13 mouse cellular contexts compared by ENCODE assay signal in the genomic region with DNA sequence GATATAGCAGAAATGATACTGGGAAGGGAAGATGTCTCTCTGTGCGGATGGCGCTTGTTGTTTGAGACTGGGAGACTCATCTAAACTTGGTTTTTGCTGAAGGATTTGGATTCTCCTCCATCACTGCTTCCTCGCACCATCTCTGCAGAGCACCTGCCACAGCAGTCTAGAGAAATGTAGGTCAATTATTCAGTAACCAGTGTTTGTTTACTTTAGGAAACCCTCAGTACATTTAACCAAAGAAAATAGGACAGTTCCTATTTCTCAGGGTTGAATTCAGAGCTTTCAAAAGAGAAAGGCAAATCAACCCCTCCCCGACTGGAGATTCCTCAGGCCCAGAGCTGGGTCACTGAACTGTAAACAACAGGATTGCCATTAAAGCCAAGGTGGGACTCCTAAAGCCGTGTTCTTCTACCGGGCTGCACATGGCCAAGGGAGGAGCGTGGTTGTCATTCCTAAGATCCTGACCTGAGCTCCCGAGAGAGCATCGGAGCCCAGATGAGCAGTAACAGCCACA.
"Had no signal": no experiment of that assay in that cellular context is flagged by ENCODE, and none has a peak within 500 bp of the region (broad histone marks: within the 10 kb centered on the region; RNA-seq: fewer than 3 reads in every experiment).

No protein-coding gene starts in this region.

- H3K36me3 ChIP-seq: limb, embryonic 15.5 days; midbrain, embryonic 15.5 days; neural tube, embryonic 12.5 days had no signal

- H3K9me3 ChIP-seq: limb, embryonic 15.5 days; midbrain, embryonic 15.5 days; neural tube, embryonic 12.5 days had no signal

- H3K4me3 ChIP-seq: limb, embryonic 15.5 days; megakaryocyte, embryonic 14.5 days; midbrain, embryonic 15.5 days; neural tube, embryonic 12.5 days had no signal

- ATAC-seq: inflammation-experienced regulatory T-cells, adult 6 months; intestine, postnatal 0 days; lung, postnatal 0 days; midbrain, embryonic 15.5 days had no signal

- H3K27ac ChIP-seq: limb, embryonic 15.5 days; macrophage; midbrain, embryonic 15.5 days; neural tube, embryonic 12.5 days had no signal

- H3K9ac ChIP-seq: limb, embryonic 15.5 days; midbrain, embryonic 15.5 days; neural tube, embryonic 12.5 days had no signal

- H3K4me1 ChIP-seq: limb, embryonic 15.5 days; megakaryocyte, embryonic 14.5 days; midbrain, embryonic 15.5 days; neural tube, embryonic 12.5 days had no signal

- H3K27me3 ChIP-seq: limb, embryonic 15.5 days; midbrain, embryonic 15.5 days; neural tube, embryonic 12.5 days had no signal

- H3K4me2 ChIP-seq: limb, embryonic 15.5 days; midbrain, embryonic 11.5 days; midbrain, embryonic 15.5 days; neural tube, embryonic 12.5 days had no signal

- DNase-seq: kidney, postnatal 25 days; lung, adult 2 months; right cerebral cortex, postnatal 14 days; thymus, postnatal 36 days had no signal
